Mouse (Mus musculus): ENCODE measurements around the gene Dhfr. TPM values are rescaled to one million over a fixed set of nuclear protein-coding genes. Genes with fewer than 3 reads are reported as not detected.

Gene Dhfr
- total RNA-seq, 4 experiments from 2014 or later: 1.5 to 1.7 (median 1.7) TPM

GRCm38 (mm10) chr13:92387367-92387766, 32.8 kb downstream of the Dhfr start:
- no peak for DNase-seq (ENCODE audit: low spot score in 2 of 2)

DNA sequence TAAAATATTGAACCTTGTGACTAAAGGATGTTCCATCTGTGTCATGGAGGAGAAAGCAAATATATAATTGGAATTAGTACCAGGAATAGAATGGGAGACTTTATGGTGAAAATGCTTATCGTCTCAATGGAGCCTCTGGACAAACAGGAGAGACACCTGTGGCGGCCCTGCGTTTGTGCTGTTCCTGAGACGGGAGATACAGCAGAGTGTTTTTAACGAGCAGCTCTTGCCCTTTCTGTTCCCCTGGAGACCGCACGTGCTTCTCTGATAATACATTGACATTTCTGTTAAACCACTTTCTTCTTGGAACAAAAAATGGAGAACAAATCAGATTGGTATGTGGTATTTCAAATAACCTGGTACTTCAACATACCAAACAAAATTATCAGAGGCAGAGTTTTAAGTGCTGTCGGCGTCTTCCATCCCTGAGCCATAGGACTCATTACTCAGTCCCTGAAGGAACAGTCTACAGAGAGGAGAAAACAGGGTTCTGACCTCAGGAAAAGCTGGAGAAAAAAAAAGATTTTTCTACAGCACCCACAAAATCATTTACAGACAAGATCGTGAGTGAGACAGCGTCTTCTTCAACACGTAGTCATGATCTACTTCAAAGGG, 38.6 kb downstream of the Dhfr start:
- DNase-seq (ENCODE audit: low spot score in 2 of 2): no peak

DNA sequence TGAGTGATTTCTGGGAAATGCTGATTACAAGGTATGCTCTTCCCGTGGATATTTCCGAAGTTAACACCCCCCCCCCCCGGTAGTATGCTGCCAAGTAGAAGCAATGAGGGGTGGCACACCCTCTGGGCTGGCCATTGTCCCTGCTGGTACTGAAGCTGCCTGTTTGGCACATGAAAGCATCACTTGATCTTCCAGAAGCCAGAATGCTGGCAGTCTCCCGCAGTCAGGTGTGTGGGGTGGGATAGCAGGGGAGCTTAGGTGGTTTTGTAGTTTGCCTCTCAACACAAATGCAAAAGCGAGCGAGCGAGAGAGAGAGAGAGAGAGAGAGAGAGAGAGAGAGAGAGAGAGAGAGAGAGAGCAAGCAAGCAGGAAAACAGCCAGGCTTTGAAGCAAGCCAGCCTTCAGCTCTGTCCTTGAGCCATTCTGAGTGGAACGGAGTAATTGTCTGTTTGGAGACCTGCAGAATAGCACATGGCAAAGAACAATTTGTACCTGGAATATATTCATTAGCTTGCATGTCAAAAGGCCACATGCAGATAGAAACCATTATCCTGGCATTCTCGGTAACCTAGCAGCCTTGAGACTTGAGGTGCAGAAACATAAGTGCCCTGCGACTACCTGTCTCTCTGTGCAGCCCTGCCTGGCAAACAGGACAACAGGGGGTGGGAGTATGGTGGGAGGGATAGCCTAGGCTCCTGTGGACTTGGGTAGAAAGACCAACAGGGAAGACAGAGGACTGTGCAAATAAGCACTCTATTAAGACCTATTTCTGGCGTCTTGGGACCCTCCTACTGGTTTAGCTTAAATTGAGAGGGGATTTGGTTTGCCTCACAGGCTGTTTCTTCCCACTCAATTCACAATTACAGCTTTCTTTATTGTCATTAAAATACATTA, 44.2 kb downstream of the Dhfr start:
- no peak for DNase-seq (ENCODE audit: low spot score in 2 of 2)

GRCm38 (mm10) chr13:92402063-92402462, 47.5 kb downstream of the Dhfr start:
- no peak for DNase-seq (ENCODE audit: low spot score in 2 of 2)

DNA sequence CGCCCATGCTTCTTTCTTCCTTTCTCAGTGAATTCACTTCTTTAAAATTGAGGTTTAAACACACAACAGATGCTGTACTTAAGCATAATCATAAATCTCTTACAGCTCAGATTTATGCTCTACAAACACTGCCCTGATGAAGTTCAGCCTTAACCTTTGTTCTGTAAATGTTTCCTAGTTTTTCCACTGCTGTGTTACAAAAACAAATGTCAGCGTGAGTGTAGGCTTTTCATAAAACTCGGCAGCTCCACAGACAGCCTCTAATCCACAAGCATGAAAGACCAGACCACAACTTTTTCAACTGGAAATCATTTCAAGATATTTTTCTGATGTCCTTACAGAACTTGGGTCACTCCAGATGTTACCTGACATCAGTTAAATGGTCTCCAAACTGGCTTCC, 49.0 kb downstream of the Dhfr start:
- no peak for DNase-seq (ENCODE audit: low spot score in 2 of 2)

- DNase-seq (ENCODE audit: low spot score in 2 of 2): no peak
Measured at GRCm38 (mm10) chr13:92410486-92410885, 56.0 kb downstream of the Dhfr start.

GRCm38 (mm10) chr13:92419630-92420029, 65.1 kb downstream of the Dhfr start:
- no peak for DNase-seq (ENCODE audit: low spot score in 2 of 2)

DNA sequence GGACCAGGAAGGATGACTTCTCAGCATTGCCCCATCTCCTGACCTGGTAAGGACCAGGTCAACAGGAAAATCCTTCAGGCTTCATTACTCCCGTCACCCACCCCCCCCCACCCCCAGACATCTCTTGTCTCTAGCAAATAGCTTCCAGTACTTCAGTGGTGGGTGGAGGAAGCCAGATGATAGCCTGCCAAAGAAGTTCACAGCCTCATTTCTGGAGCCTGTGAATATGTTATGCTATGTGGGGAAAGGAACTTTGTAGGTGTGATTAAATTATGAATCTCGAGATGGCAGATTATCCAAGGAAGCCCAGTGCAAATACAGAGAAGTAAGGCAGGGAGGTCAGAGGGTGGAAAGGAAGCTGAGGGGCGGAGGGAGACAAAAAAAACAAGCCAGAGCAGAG, 69.2 kb downstream of the Dhfr start:
- no peak for DNase-seq (ENCODE audit: low spot score in 2 of 2)

GRCm38 (mm10) chr13:92425758-92426264, 71.3 kb downstream of the Dhfr start, which contains the start of gene Ankrd34b:
TSS of gene Ankrd34b (plus strand) at chr13:92425896.
- DNase-seq (ENCODE audit: low spot score in 2 of 2): peak; percentile 29 to 35

DNA sequence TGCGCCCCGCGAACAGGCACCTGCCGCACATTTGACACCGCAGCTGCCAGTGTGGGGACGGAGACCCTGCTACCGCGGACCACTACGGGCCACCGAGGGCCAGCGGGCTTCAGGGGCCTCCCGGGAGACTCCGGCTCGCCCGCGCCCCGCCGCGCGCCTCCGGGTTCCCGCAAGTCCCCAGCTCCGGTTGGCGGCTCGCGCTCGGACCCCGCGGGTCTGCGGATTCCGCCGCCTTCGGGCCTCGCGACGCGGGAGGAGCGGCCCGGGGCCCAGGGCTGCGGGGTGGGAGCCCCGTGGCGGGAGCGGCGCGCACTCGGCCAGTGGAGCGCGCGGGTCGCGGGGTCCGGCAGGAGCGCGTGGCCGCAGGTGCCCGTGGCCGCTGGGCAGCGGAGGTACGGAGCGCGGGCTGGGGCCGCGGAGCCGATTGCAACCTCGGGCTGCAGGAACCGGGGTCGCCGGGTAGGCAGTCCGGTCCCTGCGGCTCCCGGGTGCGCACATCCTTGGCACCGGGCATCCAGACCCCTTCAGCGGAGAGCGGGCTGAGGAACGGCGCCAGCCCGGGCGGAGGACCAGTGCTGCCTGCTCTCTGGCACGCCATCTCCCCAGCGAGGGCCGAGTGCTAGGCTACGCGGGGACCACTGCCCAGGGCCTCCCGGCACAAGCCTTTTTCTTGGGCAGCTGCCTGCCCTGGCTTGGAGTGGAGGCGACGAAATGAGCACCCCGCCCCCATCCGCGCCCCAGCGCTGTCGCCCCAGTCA, 71.9 kb downstream of the Dhfr start:
- DNase-seq (ENCODE audit: low spot score in 2 of 2): peak in 1 of 2 experiments; percentile 17

- DNase-seq (ENCODE audit: low spot score in 2 of 2): no peak
Measured at GRCm38 (mm10) chr13:92427351-92427855, 72.9 kb downstream of the Dhfr start.

Other genes starting within 250 kb of the Dhfr start
- 100 to 1,000 TPM; 114 to 117 (median 115) TPM for gene Rasgrf2, start 223.1 kb upstream of the Dhfr start, total RNA-seq (2022)
- not detected for gene Gm20379, start 48.7 kb upstream of the Dhfr start, total RNA-seq (2022)
- 10 to 100 TPM; 24.1 to 29.0 (median 25.4) TPM for gene Msh3, start 277 bp downstream of the Dhfr start, total RNA-seq (2022)
- 10 to 100 TPM; 14.4 to 17.8 (median 16.3) TPM for gene Ankrd34b, start 71.2 kb downstream of the Dhfr start, total RNA-seq (2022)
- 10 to 100 TPM in 2 of 4 experiments, 1 to 10 TPM in 2; 7.9 to 11.3 (median 10.4) TPM for gene Fam151b, start 129.3 kb downstream of the Dhfr start, total RNA-seq (2022)
- 10 to 100 TPM; 17.6 to 21.0 (median 19.3) TPM for gene Zfyve16, start 176.1 kb downstream of the Dhfr start, total RNA-seq (2022)
- not detected for gene Spz1, start 221.4 kb downstream of the Dhfr start, total RNA-seq (2022)